Mouse (Mus musculus) Patski (cell line): Measurements from ENCODE around the gene Nalcn. TPM values are rescaled to one million over a fixed set of nuclear protein-coding genes. Genes with fewer than 3 reads are reported as not detected.

Experiments
- ATAC-seq: fragments of 100-300 bp; one replicate; pipeline ENCODE4 v1.8.0; 2021
- CTCF ChIA-PET: fragments of 350-600 bp; sonication (Branson Sonifier 250); formaldehyde crosslinking; loops from one replicate; lab custom pipeline; 2022; ENCODE audit warnings: inconsistent platforms; lab: Charles Lee
- POLR2A ChIA-PET: fragments of 350-600 bp; sonication (Branson Sonifier 250); formaldehyde crosslinking; loops from one replicate; lab custom pipeline; 2022; ENCODE audit warnings: antibody characterized with exemption, inconsistent platforms; lab: Charles Lee
- DNase-seq: peaks from one replicate; pipeline ENCODE4 v3.0.0-alpha.2; 2011; ENCODE audit warnings: low read depth, low spot score
- H3K27me3 ChIP-seq: fragments of 371-371 bp; one replicate; pipeline ENCODE4 v1.5.1; 2021
- CTCF ChIP-seq: fragments of 100-300 bp; IDR thresholded peaks from one replicate; pipeline ENCODE4 v1.5.1; 2021
- in situ Hi-C: fragments of 300-500 bp; cut with MboI; formaldehyde crosslinking; loops from 3 replicates; pipeline ENCODE4 v1.11.1; 2018; ENCODE audit warnings: low pct_unique_long_range_greater_than_20kb, mixed read lengths
- polyA plus RNA-seq: library from polyadenylated mRNA; unstranded; gene quantifications from one replicate; pipeline ENCODE4 v1.2.3, GENCODE M21; 2021

Gene Nalcn
- polyA plus RNA-seq, 1 experiment from 2014 or later, result 0.04 TPM

GRCm38 (mm10) chr14:123512923-123513322 is 114.0 kb downstream of the Nalcn start:
- no peaks in the 10 kb centered on the region for H3K27me3 ChIP-seq
- TF ChIP-seq CTCF, result no peak
- CTCF ChIA-PET, result no interaction called here
- POLR2A ChIA-PET, result no interaction called here
- in situ Hi-C loops, result no loop called here
- DNase-seq (no peak), ATAC-seq (no peak)

DNA sequence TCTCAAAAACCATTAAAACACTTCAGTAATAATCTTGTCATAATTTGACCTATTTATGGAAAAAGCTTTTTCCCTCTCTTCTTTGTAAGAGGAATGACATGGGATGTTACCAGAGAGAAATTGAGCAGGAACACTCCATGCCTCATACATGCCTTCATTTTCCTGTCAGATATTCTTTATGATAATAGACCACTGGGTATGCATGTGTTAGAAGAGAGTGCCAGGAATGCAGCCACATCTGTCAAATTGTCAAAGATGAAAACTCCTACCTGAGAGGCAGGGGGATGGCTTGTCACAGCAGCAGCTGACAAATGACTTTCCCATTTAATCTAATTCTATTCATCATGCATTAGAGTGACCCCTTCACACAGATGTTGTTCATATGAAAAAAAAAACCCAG is 131.4 kb downstream of the Nalcn start:
- ChIA-PET POLR2A (no interaction called here), CTCF (no interaction called here)
- ATAC-seq (no peak), DNase-seq (no peak)
- in situ Hi-C loops, result no loop called here
- H3K27me3 ChIP-seq, result peaks cover 15% of the 10 kb centered on the region
- no peak for TF ChIP-seq CTCF

- in situ Hi-C loops, result no loop called here
- H3K27me3 ChIP-seq, result peaks cover 23% of the 10 kb centered on the region
- ChIA-PET POLR2A (no interaction called here), CTCF (no interaction called here)
- ATAC-seq (no peak), DNase-seq (no peak)
- no peak for TF ChIP-seq CTCF
These were observed 138.3 kb downstream of the Nalcn start for GRCm38 (mm10) chr14:123488575-123489207.

GRCm38 (mm10) chr14:123462026-123462425 is 164.9 kb downstream of the Nalcn start:
- DNase-seq, result no peak
- in situ Hi-C loops, result no loop called here
- no peak for ATAC-seq

DNA sequence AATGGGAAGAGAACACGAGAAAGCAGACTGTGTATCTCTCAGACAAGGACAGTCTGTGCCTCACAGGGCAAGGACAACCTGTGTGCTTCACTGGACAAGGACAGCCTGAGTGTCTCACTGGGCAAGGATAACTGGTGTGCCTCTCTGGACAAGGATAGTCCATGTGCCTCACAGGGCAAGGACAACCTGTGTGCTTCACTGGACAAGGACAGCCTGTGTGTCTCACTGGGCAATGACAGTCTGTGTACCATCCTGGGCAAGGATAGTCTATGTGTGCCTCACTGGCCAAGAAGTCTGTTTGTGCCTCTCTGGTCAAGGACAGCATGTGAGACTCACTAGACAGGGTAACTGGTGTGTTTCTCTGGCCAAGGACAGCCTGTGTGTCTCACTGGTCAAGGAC is 180.9 kb downstream of the Nalcn start:
- no peak for TF ChIP-seq CTCF
- peaks cover 3% of the 10 kb centered on the region for H3K27me3 ChIP-seq
- ChIA-PET POLR2A (no interaction called here), CTCF (interaction anchor here (1.0 kb wide), 1 partner anchor 19 kb away, joined by 3 read pairs; no protein-coding TSS in a partner anchor)
- DNase-seq (no peak), ATAC-seq (no peak)
- in situ Hi-C loops, result no loop called here

More at GRCm38 (mm10) chr14:123462026-123462425, 164.9 kb downstream of the Nalcn start:
- ChIA-PET CTCF (no interaction called here), POLR2A (no interaction called here)
- no peak for TF ChIP-seq CTCF
- peaks cover 9% of the 10 kb centered on the region for H3K27me3 ChIP-seq

DNA sequence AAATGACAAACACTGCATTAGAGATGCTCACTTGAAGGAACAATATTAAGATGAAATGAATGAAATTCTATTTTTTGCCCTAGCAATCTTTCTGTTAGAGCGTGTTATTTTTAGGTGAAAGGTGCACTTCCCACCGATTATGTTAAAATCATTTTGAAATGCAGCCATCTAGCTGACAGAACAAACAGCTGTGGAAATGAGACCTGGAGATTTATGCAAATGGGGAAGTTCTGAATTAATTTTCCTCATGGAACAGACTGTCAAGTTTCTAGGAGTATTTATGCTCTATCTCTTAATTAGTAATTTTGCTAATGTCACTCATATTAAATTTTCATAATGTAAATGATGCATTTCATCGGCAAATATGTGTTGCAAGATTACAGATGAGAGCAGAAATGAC is 191.4 kb downstream of the Nalcn start:
- DNase-seq, result no peak
- ATAC-seq, result no peak
- H3K27me3 ChIP-seq, result no peaks in the 10 kb centered on the region
- ChIA-PET POLR2A (no interaction called here), CTCF (no interaction called here)
- in situ Hi-C loops, result no loop called here
- TF ChIP-seq CTCF, result no peak

DNA sequence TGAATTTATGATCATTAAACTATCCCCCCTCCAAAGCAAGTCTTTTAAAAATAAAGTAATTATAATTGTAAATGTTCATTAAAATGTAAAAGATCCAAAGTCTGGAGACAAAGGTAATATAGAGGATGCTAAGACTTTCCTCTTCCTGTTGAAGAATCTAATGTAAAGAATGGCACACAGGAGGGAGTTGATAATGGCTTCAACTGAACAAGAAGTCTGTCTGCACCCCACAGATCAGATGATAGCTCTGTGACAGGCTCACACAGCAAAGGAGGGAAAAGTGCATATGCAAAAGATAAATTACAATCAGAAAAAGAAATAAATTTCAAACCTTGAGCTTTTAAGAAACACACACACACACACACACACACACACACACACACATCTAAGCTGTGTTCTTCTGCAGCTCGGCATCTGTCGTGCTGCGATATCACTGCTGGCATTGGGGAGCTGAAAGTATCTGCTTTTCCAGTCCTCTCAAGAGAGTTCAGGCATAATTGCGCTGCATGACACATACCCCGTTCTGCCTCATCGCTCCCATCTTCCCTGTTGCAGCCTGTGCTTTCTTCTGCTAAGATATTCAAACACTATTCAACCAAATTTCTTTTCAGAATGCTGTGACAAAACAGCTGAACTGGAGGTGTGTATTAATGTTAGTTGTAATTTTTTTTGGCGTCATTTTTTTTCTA is 250.6 kb downstream of the Nalcn start:
- peak; percentile 86 for ATAC-seq
- no peak for TF ChIP-seq CTCF
- ChIA-PET POLR2A (no interaction called here), CTCF (interaction anchor here (0.6 kb wide), 1 partner anchor 1056 kb away, joined by 3 read pairs; no protein-coding TSS in a partner anchor)
- peaks cover 10% of the 10 kb centered on the region for H3K27me3 ChIP-seq
- DNase-seq, result peak; percentile 9
- in situ Hi-C loops, result no loop called here

- no peak for DNase-seq
- peaks cover 34% of the 10 kb centered on the region for H3K27me3 ChIP-seq
- ChIA-PET CTCF (interaction anchor here (1.3 kb wide), 1 partner anchor 15 kb away, joined by 3 read pairs; no protein-coding TSS in a partner anchor), POLR2A (no interaction called here)
- peak; percentile 60 for ATAC-seq
- TF ChIP-seq CTCF, result peak; percentile 73
- in situ Hi-C loops, result loop anchor here (25.0 kb wide), 1 partner anchor 841 kb away; no protein-coding TSS in a partner anchor
These were observed 255.4 kb downstream of the Nalcn start for GRCm38 (mm10) chr14:123371522-123371921.

GRCm38 (mm10) chr14:123359691-123360090 is 267.3 kb downstream of the Nalcn start:
- ChIA-PET CTCF (no interaction called here), POLR2A (no interaction called here)
- in situ Hi-C loops, result loop anchor here (25.0 kb wide), 1 partner anchor 853 kb away; no protein-coding TSS in a partner anchor
- TF ChIP-seq CTCF, result no peak
- no peak for DNase-seq
- peaks cover 8% of the 10 kb centered on the region for H3K27me3 ChIP-seq
- no peak for ATAC-seq

DNA sequence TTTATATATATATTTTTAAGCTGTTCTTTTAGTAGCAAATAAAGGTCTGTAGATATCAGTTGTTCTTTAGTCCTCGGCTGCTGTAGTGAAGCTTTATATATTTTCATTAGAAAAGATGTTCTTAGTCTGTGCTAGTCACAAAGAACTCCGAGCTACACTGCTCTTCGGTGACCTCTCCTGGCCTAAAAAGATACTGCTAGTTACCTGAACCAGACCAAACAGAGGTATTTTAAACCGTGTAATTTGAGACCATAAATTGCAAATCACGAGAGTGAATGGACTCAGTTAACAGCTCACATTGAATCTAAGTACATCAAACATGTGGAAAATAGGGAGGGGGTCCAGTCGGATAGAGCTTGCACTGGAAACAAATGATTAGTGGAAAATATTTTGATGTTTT is 274.0 kb downstream of the Nalcn start:
- in situ Hi-C loops, result loop anchor here (25.0 kb wide), 1 partner anchor 859 kb away; no protein-coding TSS in a partner anchor
- ChIA-PET POLR2A (no interaction called here), CTCF (interaction anchor here (0.7 kb wide), 1 partner anchor 16 kb away, joined by 4 read pairs; no protein-coding TSS in a partner anchor)
- ATAC-seq (peak; percentile 79), DNase-seq (no peak)
- peaks cover 17% of the 10 kb centered on the region for H3K27me3 ChIP-seq
- TF ChIP-seq CTCF, result peak; percentile 63

DNA sequence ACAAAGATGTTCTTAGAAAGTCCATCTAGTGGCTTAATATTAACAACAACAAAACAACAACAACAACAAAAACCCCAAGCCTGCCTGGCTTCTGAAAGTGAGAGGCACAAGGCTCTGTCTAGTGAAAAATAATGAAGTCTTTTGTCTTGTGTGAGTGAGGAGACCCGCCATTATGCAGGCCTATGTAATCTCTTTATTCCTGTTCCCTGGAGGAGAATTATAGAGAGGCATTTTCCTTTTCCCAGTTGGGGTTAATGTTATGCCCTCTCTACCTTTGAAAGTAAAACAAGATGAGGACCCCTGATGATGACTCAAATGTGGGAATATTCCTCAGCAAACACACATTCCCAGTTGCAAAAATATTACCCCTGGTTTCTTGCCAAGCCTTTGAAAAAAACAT is 295.1 kb downstream of the Nalcn start:
- ATAC-seq (no peak), DNase-seq (no peak)
- ChIA-PET CTCF (no interaction called here), POLR2A (no interaction called here)
- no peak for TF ChIP-seq CTCF
- in situ Hi-C loops, result no loop called here
- no peaks in the 10 kb centered on the region for H3K27me3 ChIP-seq
